Mouse (Mus musculus): ENCODE data around the gene Vmn1r40. TPM values are rescaled to one million over a fixed set of nuclear protein-coding genes. Genes with fewer than 3 reads are reported as not detected.

Gene Vmn1r40
- polyA plus RNA-seq, 1 experiment, result not detected

- WGBS, result 86% methylated on average over 3 of the region's 3 CpGs
- no peak overlapping the region for H3K4me3 ChIP-seq (replicated peaks; ENCODE audit: control insufficient read depth, low read depth, low read length)
- TF ChIP-seq POLR2A (IDR thresholded peaks at IDR 0.05; ENCODE audit: borderline replicate concordance, control insufficient read depth, low read depth, low read length), result no peak
- no peak for TF ChIP-seq CTCF (IDR thresholded peaks at IDR 0.05; ENCODE audit: control insufficient read depth, insufficient read depth, low read length)
- H3K4me1 ChIP-seq (ENCODE audit: control insufficient read depth, insufficient read depth, low read length), result no peaks in the 10 kb centered on the region
- no peak overlapping the region for H3K27ac ChIP-seq (ENCODE audit: control insufficient read depth, insufficient read depth, low read depth, low read length, poor library complexity)
These were observed 40.4 kb upstream of the Vmn1r40 start for GRCm38 (mm10) chr6:89666976-89667375.

GRCm38 (mm10) chr6:89669556-89669955 lies 37.8 kb upstream of the Vmn1r40 start:
- TF ChIP-seq POLR2A (IDR thresholded peaks at IDR 0.05; ENCODE audit: borderline replicate concordance, control insufficient read depth, low read depth, low read length) (no peak), CTCF (IDR thresholded peaks at IDR 0.05; ENCODE audit: control insufficient read depth, insufficient read depth, low read length) (no peak)
- 86% methylated on average over 6 of the region's 6 CpGs for WGBS
- no peak overlapping the region for H3K4me3 ChIP-seq (replicated peaks; ENCODE audit: control insufficient read depth, low read depth, low read length)
- H3K4me1 ChIP-seq (ENCODE audit: control insufficient read depth, insufficient read depth, low read length), result no peaks in the 10 kb centered on the region
- H3K27ac ChIP-seq (ENCODE audit: control insufficient read depth, insufficient read depth, low read depth, low read length, poor library complexity), result no peak overlapping the region

- no peak overlapping the region for H3K27ac ChIP-seq (ENCODE audit: control insufficient read depth, insufficient read depth, low read depth, low read length, poor library complexity)
- H3K4me3 ChIP-seq (replicated peaks; ENCODE audit: control insufficient read depth, low read depth, low read length), result no peak overlapping the region
- no peak for TF ChIP-seq CTCF (IDR thresholded peaks at IDR 0.05; ENCODE audit: control insufficient read depth, insufficient read depth, low read length)
- TF ChIP-seq POLR2A (IDR thresholded peaks at IDR 0.05; ENCODE audit: borderline replicate concordance, control insufficient read depth, low read depth, low read length), result no peak
- WGBS, result 75% methylated on average over 6 of the region's 6 CpGs
- H3K4me1 ChIP-seq (ENCODE audit: control insufficient read depth, insufficient read depth, low read length), result no peaks in the 10 kb centered on the region
These were observed 35.9 kb upstream of the Vmn1r40 start for GRCm38 (mm10) chr6:89671431-89671830.

GRCm38 (mm10) chr6:89672641-89673040 lies 34.7 kb upstream of the Vmn1r40 start:
- 80% methylated on average over 7 of the region's 7 CpGs for WGBS
- Histone ChIP-seq H3K27ac (ENCODE audit: control insufficient read depth, insufficient read depth, low read depth, low read length, poor library complexity) (no peak overlapping the region), H3K4me3 (replicated peaks; ENCODE audit: control insufficient read depth, low read depth, low read length) (no peak overlapping the region), H3K4me1 (ENCODE audit: control insufficient read depth, insufficient read depth, low read length) (no peaks in the 10 kb centered on the region)
- TF ChIP-seq CTCF (IDR thresholded peaks at IDR 0.05; ENCODE audit: control insufficient read depth, insufficient read depth, low read length), result no peak
- TF ChIP-seq POLR2A (IDR thresholded peaks at IDR 0.05; ENCODE audit: borderline replicate concordance, control insufficient read depth, low read depth, low read length), result no peak

GRCm38 (mm10) chr6:89673135-89673780 lies 34.1 kb upstream of the Vmn1r40 start:
- no peak overlapping the region for H3K27ac ChIP-seq (ENCODE audit: control insufficient read depth, insufficient read depth, low read depth, low read length, poor library complexity)
- TF ChIP-seq CTCF (IDR thresholded peaks at IDR 0.05; ENCODE audit: control insufficient read depth, insufficient read depth, low read length) (no peak), POLR2A (IDR thresholded peaks at IDR 0.05; ENCODE audit: borderline replicate concordance, control insufficient read depth, low read depth, low read length) (no peak)
- no peak overlapping the region for H3K4me3 ChIP-seq (replicated peaks; ENCODE audit: control insufficient read depth, low read depth, low read length)
- H3K4me1 ChIP-seq (ENCODE audit: control insufficient read depth, insufficient read depth, low read length), result no peaks in the 10 kb centered on the region
- WGBS, result 84% methylated on average over 11 of the region's 11 CpGs

GRCm38 (mm10) chr6:89678522-89678921 lies 28.8 kb upstream of the Vmn1r40 start:
- TF ChIP-seq CTCF (IDR thresholded peaks at IDR 0.05; ENCODE audit: control insufficient read depth, insufficient read depth, low read length) (no peak), POLR2A (IDR thresholded peaks at IDR 0.05; ENCODE audit: borderline replicate concordance, control insufficient read depth, low read depth, low read length) (no peak)
- Histone ChIP-seq H3K27ac (ENCODE audit: control insufficient read depth, insufficient read depth, low read depth, low read length, poor library complexity) (no peak overlapping the region), H3K4me1 (ENCODE audit: control insufficient read depth, insufficient read depth, low read length) (no peaks in the 10 kb centered on the region), H3K4me3 (replicated peaks; ENCODE audit: control insufficient read depth, low read depth, low read length) (no peak overlapping the region)
- WGBS, result 70% methylated on average over 4 of the region's 4 CpGs

GRCm38 (mm10) chr6:89679291-89679835 lies 28.0 kb upstream of the Vmn1r40 start:
- TF ChIP-seq CTCF (IDR thresholded peaks at IDR 0.05; ENCODE audit: control insufficient read depth, insufficient read depth, low read length), result peak; percentile 86
- no peak for TF ChIP-seq POLR2A (IDR thresholded peaks at IDR 0.05; ENCODE audit: borderline replicate concordance, control insufficient read depth, low read depth, low read length)
- Histone ChIP-seq H3K27ac (ENCODE audit: control insufficient read depth, insufficient read depth, low read depth, low read length, poor library complexity) (no peak overlapping the region), H3K4me1 (ENCODE audit: control insufficient read depth, insufficient read depth, low read length) (no peaks in the 10 kb centered on the region), H3K4me3 (replicated peaks; ENCODE audit: control insufficient read depth, low read depth, low read length) (no peak overlapping the region)
- WGBS, result 18% methylated on average over 10 of the region's 10 CpGs

- H3K4me1 ChIP-seq (ENCODE audit: control insufficient read depth, insufficient read depth, low read length), result no peaks in the 10 kb centered on the region
- WGBS, result 12% methylated on average over 8 of the region's 8 CpGs
- H3K4me3 ChIP-seq (replicated peaks; ENCODE audit: control insufficient read depth, low read depth, low read length), result no peak overlapping the region
- H3K27ac ChIP-seq (ENCODE audit: control insufficient read depth, insufficient read depth, low read depth, low read length, poor library complexity), result no peak overlapping the region
- TF ChIP-seq POLR2A (IDR thresholded peaks at IDR 0.05; ENCODE audit: borderline replicate concordance, control insufficient read depth, low read depth, low read length) (no peak), CTCF (IDR thresholded peaks at IDR 0.05; ENCODE audit: control insufficient read depth, insufficient read depth, low read length) (peak; percentile 94)
These were observed 27.2 kb upstream of the Vmn1r40 start for GRCm38 (mm10) chr6:89680155-89680554.
